Mouse (Mus musculus): ENCODE measurements around the gene Lct. TPM values are rescaled to one million over a fixed set of nuclear protein-coding genes. Genes with fewer than 3 reads are reported as not detected.

The Lct gene
- polyA plus RNA-seq (2014; fragmentation: Nextera tagmentation; extraction: Ambion mirVana): 0.03 TPM in 1 of 2 replicates, not detected in the other

GRCm38 (mm10) chr1:128328218-128328617 is at the start of gene Lct:
Lct (minus strand) TSS chr1:128328318.
- no peak within 1 kb of the TSS for H3K9ac ChIP-seq (ENCODE audit: low read depth, low read length)
- no peak for ATAC-seq (replicated peaks; ENCODE audit: insufficient number of reproducible peaks, low FRiP score, low TSS enrichment)
- WGBS (ENCODE audit: insufficient replicate concordance): 83% methylated on average over 3 of the region's 3 CpGs
- H3K4me2 ChIP-seq: no peak within 1 kb of the TSS
- no peak within 1 kb of the TSS for H3K27ac ChIP-seq (ENCODE audit: low read depth, low read length)
- peaks cover 4% of the 10 kb centered on the region; the same call in 1 of the 2 replicates for H3K4me1 ChIP-seq (ENCODE audit: control insufficient read depth, insufficient read depth, low read length)
- H3K9me3 ChIP-seq (replicated peaks; ENCODE audit: control insufficient read depth, low read length): no peaks in the 10 kb centered on the region
- H3K27me3 ChIP-seq (ENCODE audit: control insufficient read depth, insufficient read depth, low read length): no peaks in the 10 kb centered on the region
- H3K36me3 ChIP-seq (ENCODE audit: control insufficient read depth, insufficient read depth, low read length): peaks cover 20% of the 10 kb centered on the region
- H3K4me3 ChIP-seq (ENCODE audit: low read depth, low read length): no peak within 1 kb of the TSS

- ATAC-seq (replicated peaks; ENCODE audit: insufficient number of reproducible peaks, low FRiP score, low TSS enrichment): no peak
- Histone ChIP-seq H3K36me3 (ENCODE audit: control insufficient read depth, insufficient read depth, low read length) (peaks cover 13% of the 10 kb centered on the region), H3K27ac (ENCODE audit: low read depth, low read length) (no peak overlapping the region), H3K9me3 (replicated peaks; ENCODE audit: control insufficient read depth, low read length) (no peaks in the 10 kb centered on the region), H3K9ac (ENCODE audit: low read depth, low read length) (no peak overlapping the region), H3K27me3 (ENCODE audit: control insufficient read depth, insufficient read depth, low read length) (no peaks in the 10 kb centered on the region), H3K4me3 (ENCODE audit: low read depth, low read length) (no peak overlapping the region), H3K4me1 (ENCODE audit: control insufficient read depth, insufficient read depth, low read length) (no peaks in the 10 kb centered on the region), H3K4me2 (no peak overlapping the region)
- 95% methylated on average over 4 of the region's 4 CpGs for WGBS (ENCODE audit: insufficient replicate concordance)
Measured at GRCm38 (mm10) chr1:128376841-128377240, 48.7 kb upstream of the Lct start.

GRCm38 (mm10) chr1:128372143-128372860 is 44.2 kb upstream of the Lct start:
- H3K27ac ChIP-seq (ENCODE audit: low read depth, low read length): no peak overlapping the region
- peaks cover 7% of the 10 kb centered on the region; the same call in 1 of the 2 replicates for H3K36me3 ChIP-seq (ENCODE audit: control insufficient read depth, insufficient read depth, low read length)
- no peak overlapping the region for H3K4me2 ChIP-seq
- H3K9ac ChIP-seq (ENCODE audit: low read depth, low read length): no peak overlapping the region
- no peak for ATAC-seq (replicated peaks; ENCODE audit: insufficient number of reproducible peaks, low FRiP score, low TSS enrichment)
- no peak overlapping the region for H3K4me3 ChIP-seq (ENCODE audit: low read depth, low read length)
- H3K27me3 ChIP-seq (ENCODE audit: control insufficient read depth, insufficient read depth, low read length): no peaks in the 10 kb centered on the region
- no peaks in the 10 kb centered on the region for H3K9me3 ChIP-seq (replicated peaks; ENCODE audit: control insufficient read depth, low read length)
- 87% methylated on average over 7 of the region's 7 CpGs for WGBS (ENCODE audit: insufficient replicate concordance)
- no peaks in the 10 kb centered on the region for H3K4me1 ChIP-seq (ENCODE audit: control insufficient read depth, insufficient read depth, low read length)

GRCm38 (mm10) chr1:128368732-128369441 is 40.8 kb upstream of the Lct start:
- H3K9me3 ChIP-seq (replicated peaks; ENCODE audit: control insufficient read depth, low read length): no peaks in the 10 kb centered on the region
- no peak for ATAC-seq (replicated peaks; ENCODE audit: insufficient number of reproducible peaks, low FRiP score, low TSS enrichment)
- no peak overlapping the region for H3K4me3 ChIP-seq (ENCODE audit: low read depth, low read length)
- H3K9ac ChIP-seq (ENCODE audit: low read depth, low read length): no peak overlapping the region
- no peaks in the 10 kb centered on the region for H3K4me1 ChIP-seq (ENCODE audit: control insufficient read depth, insufficient read depth, low read length)
- H3K27me3 ChIP-seq (ENCODE audit: control insufficient read depth, insufficient read depth, low read length): no peaks in the 10 kb centered on the region
- H3K4me2 ChIP-seq: no peak overlapping the region
- peaks cover 2% of the 10 kb centered on the region; the same call in 1 of the 2 replicates for H3K36me3 ChIP-seq (ENCODE audit: control insufficient read depth, insufficient read depth, low read length)
- 71% methylated on average over 5 of the region's 5 CpGs for WGBS (ENCODE audit: insufficient replicate concordance)
- no peak overlapping the region for H3K27ac ChIP-seq (ENCODE audit: low read depth, low read length)

GRCm38 (mm10) chr1:128360601-128361000 is 32.5 kb upstream of the Lct start:
- Histone ChIP-seq H3K36me3 (ENCODE audit: control insufficient read depth, insufficient read depth, low read length) (peaks cover 20% of the 10 kb centered on the region), H3K27ac (ENCODE audit: low read depth, low read length) (no peak overlapping the region), H3K4me2 (no peak overlapping the region), H3K27me3 (ENCODE audit: control insufficient read depth, insufficient read depth, low read length) (no peaks in the 10 kb centered on the region), H3K9ac (ENCODE audit: low read depth, low read length) (no peak overlapping the region), H3K4me1 (ENCODE audit: control insufficient read depth, insufficient read depth, low read length) (0 out of 2 replicates have a peak, but pooled peaks cover 7% of the 10 kb centered on the region), H3K9me3 (replicated peaks; ENCODE audit: control insufficient read depth, low read length) (no peaks in the 10 kb centered on the region), H3K4me3 (ENCODE audit: low read depth, low read length) (no peak overlapping the region)
- ATAC-seq (replicated peaks; ENCODE audit: insufficient number of reproducible peaks, low FRiP score, low TSS enrichment): no peak
- WGBS (ENCODE audit: insufficient replicate concordance): 62% methylated on average over 2 of the region's 2 CpGs

- peak within 1 kb of the TSS; percentile 90 for H3K9ac ChIP-seq (ENCODE audit: low read depth, low read length)
- H3K4me3 ChIP-seq (ENCODE audit: low read depth, low read length): peak within 1 kb of the TSS; percentile 86
- H3K27ac ChIP-seq (ENCODE audit: low read depth, low read length): peak within 1 kb of the TSS; percentile 91
- peaks cover 20% of the 10 kb centered on the region for H3K36me3 ChIP-seq (ENCODE audit: control insufficient read depth, insufficient read depth, low read length)
- H3K4me1 ChIP-seq (ENCODE audit: control insufficient read depth, insufficient read depth, low read length): 0 out of 2 replicates have a peak, but pooled peaks cover 7% of the 10 kb centered on the region
- H3K9me3 ChIP-seq (replicated peaks; ENCODE audit: control insufficient read depth, low read length): no peaks in the 10 kb centered on the region
- peak; percentile 98 for ATAC-seq (replicated peaks; ENCODE audit: insufficient number of reproducible peaks, low FRiP score, low TSS enrichment)
- peak within 1 kb of the TSS; percentile 74 for H3K4me2 ChIP-seq
- H3K27me3 ChIP-seq (ENCODE audit: control insufficient read depth, insufficient read depth, low read length): no peaks in the 10 kb centered on the region
- WGBS (ENCODE audit: insufficient replicate concordance): 2% methylated on average over 38 of the region's 38 CpGs
Measured at GRCm38 (mm10) chr1:128359554-128360376, 31.6 kb upstream of the Lct start, which contains the start of gene Mcm6. Mcm6 (minus strand) TSS chr1:128359664.

GRCm38 (mm10) chr1:128358916-128359553 is 30.9 kb upstream of the Lct start:
- Histone ChIP-seq H3K4me2 (peak overlapping the region; percentile 74), H3K4me1 (ENCODE audit: control insufficient read depth, insufficient read depth, low read length) (0 out of 2 replicates have a peak, but pooled peaks cover 7% of the 10 kb centered on the region), H3K9me3 (replicated peaks; ENCODE audit: control insufficient read depth, low read length) (no peaks in the 10 kb centered on the region), H3K27ac (ENCODE audit: low read depth, low read length) (peak overlapping the region; percentile 91), H3K27me3 (ENCODE audit: control insufficient read depth, insufficient read depth, low read length) (no peaks in the 10 kb centered on the region), H3K9ac (ENCODE audit: low read depth, low read length) (peak overlapping the region; percentile 90), H3K36me3 (ENCODE audit: control insufficient read depth, insufficient read depth, low read length) (peaks cover 20% of the 10 kb centered on the region), H3K4me3 (ENCODE audit: low read depth, low read length) (peak overlapping the region; percentile 86)
- WGBS (ENCODE audit: insufficient replicate concordance): under 1% methylated on average over 35 of the region's 35 CpGs
- peak; percentile 79 for ATAC-seq (replicated peaks; ENCODE audit: insufficient number of reproducible peaks, low FRiP score, low TSS enrichment)

- Histone ChIP-seq H3K27me3 (ENCODE audit: control insufficient read depth, insufficient read depth, low read length) (no peaks in the 10 kb centered on the region), H3K4me2 (peak overlapping the region; percentile 74), H3K36me3 (ENCODE audit: control insufficient read depth, insufficient read depth, low read length) (peaks cover 20% of the 10 kb centered on the region), H3K9me3 (replicated peaks; ENCODE audit: control insufficient read depth, low read length) (no peaks in the 10 kb centered on the region), H3K27ac (ENCODE audit: low read depth, low read length) (no peak overlapping the region), H3K4me3 (ENCODE audit: low read depth, low read length) (peak overlapping the region; percentile 86), H3K4me1 (ENCODE audit: control insufficient read depth, insufficient read depth, low read length) (0 out of 2 replicates have a peak, but pooled peaks cover 7% of the 10 kb centered on the region), H3K9ac (ENCODE audit: low read depth, low read length) (peak overlapping the region; percentile 90)
- 67% methylated on average over 6 of the region's 6 CpGs for WGBS (ENCODE audit: insufficient replicate concordance)
- ATAC-seq (replicated peaks; ENCODE audit: insufficient number of reproducible peaks, low FRiP score, low TSS enrichment): no peak
Measured at GRCm38 (mm10) chr1:128358276-128358675, 30.2 kb upstream of the Lct start.
